ENCODE assay signal across 11 mouse cellular contexts in the genomic region with DNA sequence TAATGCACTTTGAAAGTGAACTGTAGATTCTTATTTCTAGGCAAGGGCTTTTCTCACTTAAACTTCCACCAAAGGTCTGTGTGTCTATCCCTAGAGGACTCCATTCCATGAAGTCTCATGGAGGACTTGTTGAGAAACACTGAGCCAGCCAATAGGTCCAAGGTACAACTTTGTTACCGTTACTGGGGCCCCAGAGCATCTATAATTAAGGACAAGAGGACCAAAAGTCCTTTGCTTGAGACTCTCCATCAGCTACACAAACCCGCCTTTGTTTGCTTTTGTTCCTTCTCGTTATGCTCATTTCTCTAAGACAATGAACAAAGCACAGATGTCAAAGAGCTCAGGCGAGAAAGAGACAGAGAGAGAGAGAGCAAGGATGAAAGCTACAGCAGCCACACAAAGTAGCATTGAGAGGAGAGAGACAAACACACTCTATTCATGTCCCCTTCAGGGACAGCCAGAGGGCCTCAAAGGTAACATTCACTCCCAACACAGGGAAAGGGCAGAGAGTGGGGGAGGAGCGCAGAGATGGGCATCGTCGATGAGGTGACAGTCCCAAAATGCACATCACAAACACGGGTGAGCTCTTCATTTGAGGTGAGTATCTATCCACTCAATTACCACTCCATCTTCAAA.
A peak's percentile ranks its signal among the peaks of the same experiment; 100 is the strongest.
DNase-seq lines count a peak whose midpoint lies in the region; ATAC-seq and TF ChIP-seq lines count a peak whose summit lies in the region.
"Had no signal": no experiment of that assay in that cellular context is flagged by ENCODE, and none has a peak within 500 bp of the region (broad histone marks: within the 10 kb centered on the region; RNA-seq: fewer than 3 reads in every experiment).

No protein-coding gene starts in this region.

- DNase-seq in cerebellum, postnatal 14 days: peak; percentile 24 to 28
- DNase-seq in cerebellum, adult 8-10 months: no peak
- DNase-seq in embryo, embryonic 10.5 days (ENCODE audit: low spot score): peak; percentile 46
- DNase-seq in midbrain, postnatal 0 days (ENCODE audit: low spot score): no peak
- no peak for DNase-seq in urinary bladder, adult 18-20 months (ENCODE audit: low spot score in 2 of 2)
- no peak for DNase-seq in right cerebral cortex, adult 2 months (ENCODE audit: low spot score in 2 of 2)
- DNase-seq in lung, adult 2 months: no peak

- no peaks in the 10 kb centered on the region for H3K9me3 ChIP-seq in hindbrain, embryonic 12.5 days (replicated peaks)
- H3K9me3 ChIP-seq in midbrain, postnatal 0 days (ENCODE audit: low read length): no peaks in the 10 kb centered on the region
- H3K9me3 ChIP-seq: embryonic facial prominence, embryonic 12.5 days; lung, embryonic 15.5 days had no signal

- TF ChIP-seq CTCF in midbrain, postnatal 0 days (IDR thresholded peaks at IDR 0.05): no peak
- no peak for TF ChIP-seq CTCF in lung, adult 2 months (IDR thresholded peaks at IDR 0.05; ENCODE audit: insufficient read depth, low read length)

- no peaks in the 10 kb centered on the region for H3K36me3 ChIP-seq in hindbrain, embryonic 12.5 days
- no peaks in the 10 kb centered on the region for H3K36me3 ChIP-seq in midbrain, postnatal 0 days (ENCODE audit: insufficient read depth, low read length)
- H3K36me3 ChIP-seq: embryonic facial prominence, embryonic 12.5 days; lung, embryonic 15.5 days had no signal

- peak overlapping the region; percentile 25 for H3K27ac ChIP-seq in hindbrain, embryonic 12.5 days
- H3K27ac ChIP-seq in midbrain, postnatal 0 days (ENCODE audit: low read depth, low read length): peak overlapping the region; percentile 58; the same call in 1 of the 2 replicates
- H3K27ac ChIP-seq: embryonic facial prominence, embryonic 12.5 days; lung, embryonic 15.5 days had no signal

- H3K27me3 ChIP-seq in hindbrain, embryonic 12.5 days: no peaks in the 10 kb centered on the region
- no peaks in the 10 kb centered on the region for H3K27me3 ChIP-seq in midbrain, postnatal 0 days (ENCODE audit: insufficient read depth, low read length)
- H3K27me3 ChIP-seq: embryonic facial prominence, embryonic 12.5 days had no signal

- peaks cover 22% of the 10 kb centered on the region for H3K4me1 ChIP-seq in hindbrain, embryonic 12.5 days
- no peaks in the 10 kb centered on the region for H3K4me1 ChIP-seq in midbrain, postnatal 0 days (ENCODE audit: insufficient read depth, low read length)
- no peaks in the 10 kb centered on the region; the same call in 1 of the 2 replicates for H3K4me1 ChIP-seq in lung, adult 2 months (ENCODE audit: control insufficient read depth, insufficient read depth, low read length)

- peak; percentile 86 for ATAC-seq in hindbrain, embryonic 12.5 days (ENCODE audit: low FRiP score)
- ATAC-seq in midbrain, postnatal 0 days (ENCODE audit: low FRiP score): 0 out of 2 replicates have a peak, but pooled peaks have one; percentile 58

- no peak overlapping the region; the same call in 1 of the 2 replicates for H3K4me2 ChIP-seq in hindbrain, embryonic 12.5 days (replicated peaks)
- H3K4me2 ChIP-seq in midbrain, postnatal 0 days (ENCODE audit: low read depth, low read length, poor library complexity, severe bottlenecking): no peak overlapping the region
- H3K4me2 ChIP-seq: embryonic facial prominence, embryonic 12.5 days; lung, embryonic 15.5 days had no signal

- no peak overlapping the region for H3K9ac ChIP-seq in hindbrain, embryonic 12.5 days
- H3K9ac ChIP-seq in midbrain, postnatal 0 days (replicated peaks; ENCODE audit: low read length, poor library complexity, severe bottlenecking): no peak overlapping the region
- H3K9ac ChIP-seq: embryonic facial prominence, embryonic 12.5 days; lung, embryonic 15.5 days had no signal

- no peak overlapping the region for H3K4me3 ChIP-seq in hindbrain, embryonic 12.5 days
- H3K4me3 ChIP-seq in midbrain, postnatal 0 days (ENCODE audit: low read depth, low read length): no peak overlapping the region
- no peak overlapping the region for H3K4me3 ChIP-seq in lung, adult 2 months (replicated peaks; ENCODE audit: extremely low read depth, low read depth, low read length)
- H3K4me3 ChIP-seq: embryonic facial prominence, embryonic 12.5 days; lung, embryonic 15.5 days; myocyte had no signal

- no peak for TF ChIP-seq POLR2A in lung, adult 2 months (IDR thresholded peaks at IDR 0.05; ENCODE audit: borderline replicate concordance, extremely low read depth, low read depth, low read length)

- WGBS in hindbrain, embryonic 12.5 days: 11% methylated on average over 8 of the region's 8 CpGs
- WGBS in midbrain, postnatal 0 days: 11% methylated on average over 8 of the region's 8 CpGs
- 44% methylated on average over 8 of the region's 8 CpGs for WGBS in lung, adult 2 months

Comparison
In these comparisons a context has a peak if more than half of its experiments do, and no peak if none do; other contexts are left out.
1. DNase-seq: peak in cerebellum, postnatal 14 days (2 of 2) and embryo, embryonic 10.5 days (single experiment); none in cerebellum, adult 8-10 months (single experiment), midbrain, postnatal 0 days (single experiment), urinary bladder, adult 18-20 months (0 of 2), right cerebral cortex, adult 2 months (0 of 2) and lung, adult 2 months (single experiment).